Mouse (Mus musculus) megakaryocyte, embryonic 14.5 days (primary cell): ENCODE results near the gene Trpm8. TPM values are rescaled to one million over a fixed set of nuclear protein-coding genes. Genes with fewer than 3 reads are reported as not detected.

Experiments used
- H3K27me3 ChIP-seq: replicated peaks from 2 replicates; pipeline ENCODE3; 2012; ENCODE audit warnings: inconsistent platforms
- H3K36me3 ChIP-seq: replicated peaks from 2 replicates; pipeline ENCODE3; 2012; ENCODE audit warnings: low read length, inconsistent platforms, mixed read lengths
- H3K4me1 ChIP-seq: 2 replicates; pipeline ENCODE4 v1.6.1; 2012; ENCODE audit warnings: inconsistent platforms
- H3K4me3 ChIP-seq: replicated peaks from 2 replicates; pipeline ENCODE3; 2012; ENCODE audit warnings: moderate library complexity, mild to moderate bottlenecking, inconsistent platforms
- H3K9me3 ChIP-seq: 2 replicates; pipeline ENCODE4 v1.6.1; 2012; ENCODE audit warnings: inconsistent platforms
- FLI1 ChIP-seq: IDR thresholded peaks from 2 replicates; pipeline ENCODE4 v1.6.1; 2012; ENCODE audit warnings: low read length, inconsistent platforms, mixed read lengths
- GATA1 ChIP-seq: IDR thresholded peaks from 3 replicates; pipeline ENCODE4 v1.6.1; 2012; ENCODE audit warnings: mixed read lengths, low read length, inconsistent platforms, borderline replicate concordance
- polyA plus RNA-seq: library from polyadenylated mRNA; stranded (reverse); fragments of >175 nt; gene quantifications from 2 replicates; pipeline ENCODE4 v1.2.3, GENCODE M21; 2012; ENCODE audit warnings: low replicate concordance; ENCODE audit not compliant: insufficient read depth

The Trpm8 gene
- polyA plus RNA-seq, result not detected in 2 replicates

- Histone ChIP-seq H3K9me3 (0 out of 2 replicates have a peak, but pooled peaks cover 2% of the 10 kb centered on the region), H3K36me3 (peaks cover 38% of the 10 kb centered on the region), H3K4me3 (peak within 1 kb of the TSS; percentile 90), H3K27me3 (no peaks in the 10 kb centered on the region), H3K4me1 (peaks cover 69% of the 10 kb centered on the region)
- TF ChIP-seq GATA1 (no peak), FLI1 (peak; percentile 100)
These were observed at the start of gene Trpm8, which contains the start of gene Hjurp for GRCm38 (mm10) chr1:88277098-88277817. Gene Trpm8, plus strand, starts transcription at chr1:88277661. Gene Hjurp, minus strand, starts transcription at chr1:88277633.

DNA sequence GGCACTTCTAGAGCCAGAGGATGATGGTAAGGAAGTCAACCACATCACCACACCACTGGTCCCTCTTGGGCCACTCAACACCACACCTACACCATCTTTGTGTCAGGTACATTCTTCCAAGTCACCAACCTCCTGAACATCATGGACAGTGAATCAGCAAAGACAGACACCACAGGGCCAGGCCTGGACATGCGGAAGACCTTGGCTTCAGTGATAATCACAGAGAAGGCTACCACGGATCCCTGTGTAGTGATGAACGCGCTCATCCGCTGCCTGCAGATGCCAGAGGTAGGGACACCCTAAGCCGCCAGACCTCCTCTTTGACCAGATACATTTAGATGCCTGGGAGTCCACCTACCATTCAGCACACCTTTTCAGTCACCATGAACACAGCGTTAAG lies 49.3 kb upstream of the Trpm8 start:
- no peaks in the 10 kb centered on the region for H3K27me3 ChIP-seq
- no peak for TF ChIP-seq FLI1
- no peak for TF ChIP-seq GATA1
- H3K4me3 ChIP-seq, result peak overlapping the region; percentile 3
- H3K9me3 ChIP-seq, result peaks cover 61% of the 10 kb centered on the region
- H3K4me1 ChIP-seq, result no peaks in the 10 kb centered on the region
- H3K36me3 ChIP-seq, result no peaks in the 10 kb centered on the region

DNA sequence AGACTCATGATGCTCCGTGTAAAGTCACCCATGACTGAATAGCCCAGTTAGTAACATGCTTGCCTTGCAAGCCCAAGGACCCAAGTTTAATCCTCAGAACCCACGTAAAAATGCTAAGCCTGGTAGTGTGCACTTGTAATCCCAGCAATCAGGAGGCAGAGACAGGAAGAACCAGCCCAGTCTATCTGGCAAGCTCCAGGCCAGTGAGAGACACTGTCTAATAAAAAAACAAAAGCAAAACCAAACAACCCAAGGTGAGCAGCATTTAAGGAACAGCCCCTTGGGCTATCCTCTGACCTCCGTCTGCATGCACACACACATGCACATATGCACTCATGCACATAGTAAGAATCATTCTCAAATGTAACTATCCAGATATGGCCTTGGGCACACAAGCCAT lies 47.9 kb upstream of the Trpm8 start:
- H3K9me3 ChIP-seq, result peaks cover 74% of the 10 kb centered on the region
- H3K27me3 ChIP-seq, result no peaks in the 10 kb centered on the region
- H3K36me3 ChIP-seq, result no peaks in the 10 kb centered on the region
- H3K4me1 ChIP-seq, result no peaks in the 10 kb centered on the region
- no peak overlapping the region for H3K4me3 ChIP-seq
- TF ChIP-seq FLI1 (no peak), GATA1 (no peak)

DNA sequence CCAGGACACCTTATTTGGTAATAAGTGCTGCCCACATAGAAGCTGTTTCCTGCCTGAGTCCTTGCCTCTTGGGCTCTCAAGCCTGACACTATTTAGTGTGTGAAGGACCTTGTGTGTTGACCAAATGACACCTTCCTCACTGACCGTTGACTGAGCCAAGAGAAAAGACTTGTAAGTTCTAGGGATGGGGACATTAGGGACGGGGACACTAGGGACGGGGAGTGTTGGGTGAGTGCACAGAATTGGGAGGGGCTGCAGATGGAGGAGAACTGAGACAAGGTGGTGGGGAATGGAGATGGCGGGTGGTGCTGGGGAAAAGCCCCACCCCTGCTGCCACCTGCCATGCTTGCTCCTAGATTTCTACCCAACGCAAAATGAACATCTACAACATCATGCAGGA lies 47.5 kb upstream of the Trpm8 start:
- peaks cover 3% of the 10 kb centered on the region for H3K27me3 ChIP-seq

DNA sequence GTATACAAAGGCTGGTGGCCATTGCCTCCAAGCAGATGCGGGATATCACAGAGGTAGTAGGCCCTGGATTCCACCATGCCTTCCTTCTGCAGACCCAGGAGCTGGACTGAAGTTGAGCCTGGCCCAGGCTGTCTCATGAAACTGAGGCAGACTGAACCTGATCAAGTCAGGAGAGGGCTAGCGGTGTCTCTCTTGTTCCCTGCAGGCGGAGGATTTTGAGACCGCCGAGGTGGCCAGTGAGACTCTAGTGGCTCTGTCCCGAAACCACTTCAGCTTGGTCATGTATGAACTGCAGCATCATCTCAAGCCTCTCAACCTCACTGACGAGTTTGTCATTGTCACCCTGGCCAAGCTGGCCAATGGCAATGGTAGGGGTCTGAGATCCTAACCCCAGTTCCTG lies 47.0 kb upstream of the Trpm8 start:
- H3K36me3 ChIP-seq, result no peaks in the 10 kb centered on the region
- H3K4me3 ChIP-seq, result peak overlapping the region; percentile 5
- peaks cover 4% of the 10 kb centered on the region for H3K27me3 ChIP-seq
- TF ChIP-seq GATA1 (no peak), FLI1 (no peak)
- H3K4me1 ChIP-seq, result no peaks in the 10 kb centered on the region
- H3K9me3 ChIP-seq, result peaks cover 81% of the 10 kb centered on the region

More for the DNA sequence above, 47.5 kb upstream of the Trpm8 start:
- TF ChIP-seq GATA1, result no peak
- TF ChIP-seq FLI1, result no peak
- Histone ChIP-seq H3K36me3 (no peaks in the 10 kb centered on the region), H3K4me1 (no peaks in the 10 kb centered on the region), H3K4me3 (peak overlapping the region; percentile 5), H3K9me3 (peaks cover 78% of the 10 kb centered on the region)

- Histone ChIP-seq H3K36me3 (no peaks in the 10 kb centered on the region), H3K4me1 (no peaks in the 10 kb centered on the region), H3K9me3 (peaks cover 80% of the 10 kb centered on the region), H3K4me3 (no peak overlapping the region), H3K27me3 (peaks cover 4% of the 10 kb centered on the region)
- TF ChIP-seq FLI1 (no peak), GATA1 (no peak)
These were observed 46.3 kb upstream of the Trpm8 start for GRCm38 (mm10) chr1:88230981-88231802.

GRCm38 (mm10) chr1:88231803-88232499 lies 45.5 kb upstream of the Trpm8 start:
- no peaks in the 10 kb centered on the region for H3K4me1 ChIP-seq
- peak overlapping the region; percentile 4 for H3K4me3 ChIP-seq
- no peak for TF ChIP-seq FLI1
- no peak for TF ChIP-seq GATA1
- H3K27me3 ChIP-seq, result peaks cover 6% of the 10 kb centered on the region
- peaks cover 79% of the 10 kb centered on the region for H3K9me3 ChIP-seq
- H3K36me3 ChIP-seq, result no peaks in the 10 kb centered on the region

DNA sequence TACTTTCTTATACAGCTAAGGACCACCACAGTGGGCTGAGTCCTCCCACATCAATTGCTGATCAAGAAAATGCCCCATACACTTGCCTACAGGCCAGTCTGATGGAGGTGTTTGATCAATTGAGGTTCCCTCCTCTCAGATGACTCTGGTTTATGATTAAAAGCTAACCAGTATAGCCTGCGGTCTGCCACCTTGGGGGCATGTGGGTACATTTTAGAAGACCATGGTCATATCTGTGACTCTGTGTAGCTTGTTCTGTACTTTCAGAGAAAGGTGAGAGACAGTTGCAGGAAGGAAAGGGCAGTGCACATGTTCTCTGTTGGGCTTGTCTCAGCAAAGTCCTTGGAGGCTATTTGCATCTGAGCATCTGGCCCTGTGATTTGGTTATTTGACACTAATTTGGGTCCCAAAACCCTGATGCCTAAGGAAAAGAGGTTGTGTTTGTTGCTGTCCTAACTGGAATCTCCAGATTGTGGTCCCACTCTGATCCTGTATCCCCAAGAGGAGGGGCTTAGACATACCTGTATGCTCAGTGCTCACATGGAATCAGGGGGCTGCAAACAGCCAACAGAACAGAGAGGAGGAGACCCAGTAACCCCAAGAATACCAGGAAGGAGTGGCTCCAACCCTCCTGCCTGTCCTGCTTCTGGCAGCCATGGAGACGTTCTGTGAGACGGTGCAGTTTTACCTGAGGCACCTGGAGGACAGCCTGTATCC lies 44.6 kb upstream of the Trpm8 start:
- Histone ChIP-seq H3K36me3 (no peaks in the 10 kb centered on the region), H3K27me3 (peaks cover 6% of the 10 kb centered on the region), H3K4me1 (no peaks in the 10 kb centered on the region), H3K4me3 (no peak overlapping the region), H3K9me3 (peaks cover 80% of the 10 kb centered on the region)
- TF ChIP-seq FLI1 (no peak), GATA1 (no peak)

- TF ChIP-seq FLI1, result no peak
- no peak for TF ChIP-seq GATA1
- Histone ChIP-seq H3K9me3 (peaks cover 81% of the 10 kb centered on the region), H3K27me3 (peaks cover 6% of the 10 kb centered on the region), H3K4me1 (no peaks in the 10 kb centered on the region), H3K4me3 (no peak overlapping the region), H3K36me3 (no peaks in the 10 kb centered on the region)
These were observed 43.8 kb upstream of the Trpm8 start for GRCm38 (mm10) chr1:88233421-88234247.
